Mouse (Mus musculus) liver, embryonic 16.5 days (tissue): ENCODE results near the gene Dmrt3. TPM values are rescaled to one million over a fixed set of nuclear protein-coding genes. Genes with fewer than 3 reads are reported as not detected.

Experiments used
- ATAC-seq: fragments of 200-750 bp; cut with Nextera tagmentation; 2 replicates; pipeline ENCODE4 v1.8.0; 2017; ENCODE audit warnings: low read depth, mild to moderate bottlenecking, moderate number of reproducible peaks, moderate library complexity
- H3K27ac ChIP-seq: fragments of 300-500 bp; sonication (generic); 2 replicates; pipeline ENCODE4 v1.5.1; 2014; ENCODE audit warnings: mild to moderate bottlenecking, low read length
- H3K27me3 ChIP-seq: fragments of 300-500 bp; sonication (generic); 2 replicates; pipeline ENCODE4 v1.6.1; 2014; ENCODE audit warnings: low read depth, low read length, mixed read lengths; ENCODE audit not compliant: control insufficient read depth, insufficient read depth
- H3K36me3 ChIP-seq: fragments of 300-500 bp; sonication (generic); 2 replicates; pipeline ENCODE4 v1.6.1; 2014; ENCODE audit warnings: mild to moderate bottlenecking; ENCODE audit not compliant: control insufficient read depth, insufficient read depth
- H3K4me1 ChIP-seq: fragments of 300-500 bp; sonication (generic); 2 replicates; pipeline ENCODE4 v1.6.1; 2014; ENCODE audit warnings: low read depth, low read length, mixed read lengths; ENCODE audit not compliant: control insufficient read depth
- H3K4me2 ChIP-seq: fragments of 300-500 bp; sonication (generic); 2 replicates; pipeline ENCODE4 v1.6.1; 2014; ENCODE audit warnings: low read depth, low read length, mixed read lengths
- H3K4me3 ChIP-seq: fragments of 300-500 bp; sonication (generic); 2 replicates; pipeline ENCODE4 v1.5.1; 2014; ENCODE audit warnings: low read depth, mild to moderate bottlenecking, low read length
- H3K9ac ChIP-seq: fragments of 300-500 bp; sonication (generic); 2 replicates; pipeline ENCODE4 v1.6.1; 2014; ENCODE audit warnings: low read depth, low read length
- H3K9me3 ChIP-seq: fragments of 300-500 bp; sonication (generic); replicated peaks from 2 replicates; pipeline ENCODE4 v1.6.1; 2016; ENCODE audit warnings: low read length; ENCODE audit not compliant: control insufficient read depth
- WGBS: fragments of 180-500 bp; shearing (Covaris S2); extraction: QIAGEN DNeasy Blood & Tissue Kit; methylation state at CpG from one replicate; pipeline ENCODE4 v1.1.7; 2014; ENCODE audit not compliant: insufficient replicate concordance; 5-methylcytosine and 5-hydroxymethylcytosine counted together
- polyA plus RNA-seq: library from polyadenylated mRNA; unstranded; fragments of >200 nt; fragmentation: Nextera tagmentation; extraction: Ambion mirVana; gene quantifications from 2 replicates; pipeline ENCODE4 v1.2.1, GENCODE M21; 2015

The Dmrt3 gene
- polyA plus RNA-seq = not detected in 2 replicates

- WGBS = under 1% methylated on average over 27 of the region's 29 CpGs
- Histone ChIP-seq H3K9ac (no peak within 1 kb of the TSS), H3K4me1 (peaks cover 2% of the 10 kb centered on the region; the same call in 1 of the 2 replicates), H3K27ac (no peak within 1 kb of the TSS), H3K4me3 (peak within 1 kb of the TSS; percentile 22; the same call in 1 of the 2 replicates), H3K9me3 (no peaks in the 10 kb centered on the region), H3K4me2 (peak within 1 kb of the TSS; percentile 29), H3K36me3 (no peaks in the 10 kb centered on the region), H3K27me3 (peaks cover 96% of the 10 kb centered on the region)
- no peak for ATAC-seq
These were observed at the start of gene Dmrt3 for GRCm38 (mm10) chr19:25610015-25610410. Gene Dmrt3, plus strand, starts transcription at chr19:25610301.

DNA sequence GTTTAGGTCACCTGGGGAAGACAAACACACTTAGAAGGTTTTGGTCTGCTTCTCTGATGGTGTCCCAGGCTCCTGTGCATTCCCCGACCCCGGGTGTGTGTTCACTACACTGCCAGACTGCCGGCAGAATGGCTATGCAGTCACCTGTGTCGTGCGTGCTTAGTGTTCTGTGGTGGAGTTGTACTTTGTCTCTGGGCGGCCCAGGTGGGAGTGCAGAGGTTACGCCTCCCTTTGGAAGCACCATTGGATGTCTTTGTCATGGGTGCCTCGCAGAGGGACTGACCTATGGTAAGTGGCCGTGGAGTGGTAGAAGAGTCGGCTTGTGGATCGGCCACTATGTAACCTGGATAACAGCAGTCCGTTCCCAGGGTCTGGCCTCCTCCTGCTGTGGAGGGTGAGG, 45.7 kb upstream of the Dmrt3 start:
- no peaks in the 10 kb centered on the region for H3K27me3 ChIP-seq
- WGBS = 60% methylated on average over 12 of the region's 12 CpGs
- H3K9me3 ChIP-seq = no peaks in the 10 kb centered on the region
- no peak overlapping the region for H3K9ac ChIP-seq
- H3K4me3 ChIP-seq = no peak overlapping the region
- no peak overlapping the region for H3K4me2 ChIP-seq
- no peak overlapping the region for H3K27ac ChIP-seq
- no peaks in the 10 kb centered on the region for H3K36me3 ChIP-seq
- no peaks in the 10 kb centered on the region for H3K4me1 ChIP-seq
- ATAC-seq = no peak

- ATAC-seq = no peak
- WGBS = 54% methylated on average over 7 of the region's 7 CpGs
- Histone ChIP-seq H3K9me3 (no peaks in the 10 kb centered on the region), H3K4me2 (no peak overlapping the region), H3K4me1 (no peaks in the 10 kb centered on the region), H3K27me3 (peaks cover 4% of the 10 kb centered on the region), H3K36me3 (no peaks in the 10 kb centered on the region), H3K27ac (no peak overlapping the region), H3K4me3 (no peak overlapping the region), H3K9ac (no peak overlapping the region)
These were observed 40.3 kb upstream of the Dmrt3 start for GRCm38 (mm10) chr19:25569778-25570177.

DNA sequence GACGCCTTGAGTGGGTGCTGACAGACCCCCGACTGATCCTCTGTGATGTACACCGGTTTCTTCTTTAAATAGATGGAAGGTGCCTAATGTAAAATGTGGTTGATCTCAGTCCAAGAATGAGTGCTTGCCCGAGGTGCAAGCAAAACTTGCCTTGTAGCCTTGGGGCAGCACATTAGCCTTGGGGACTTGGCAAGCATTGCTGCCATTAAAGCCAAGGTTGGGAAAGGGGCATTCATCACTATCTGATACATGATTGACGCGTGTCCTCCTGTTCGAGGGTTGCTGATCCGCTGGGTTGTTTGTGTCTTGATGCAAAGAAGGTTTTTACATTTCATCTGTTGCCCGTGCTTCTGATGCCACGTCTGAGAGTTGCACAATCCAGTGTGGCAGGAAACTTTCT, 35.7 kb upstream of the Dmrt3 start:
- 35% methylated on average over 10 of the region's 10 CpGs for WGBS

GRCm38 (mm10) chr19:25574981-25575814, 34.9 kb upstream of the Dmrt3 start:
- no peak overlapping the region for H3K27ac ChIP-seq
- H3K4me1 ChIP-seq = no peaks in the 10 kb centered on the region
- WGBS = 7% methylated on average over 17 of the region's 17 CpGs
- H3K27me3 ChIP-seq = peaks cover 4% of the 10 kb centered on the region
- H3K9me3 ChIP-seq = no peaks in the 10 kb centered on the region
- no peaks in the 10 kb centered on the region for H3K36me3 ChIP-seq
- H3K4me2 ChIP-seq = no peak overlapping the region
- ATAC-seq = no peak
- H3K9ac ChIP-seq = no peak overlapping the region
- no peak overlapping the region for H3K4me3 ChIP-seq

More for the DNA sequence above, 35.7 kb upstream of the Dmrt3 start:
- Histone ChIP-seq H3K4me3 (no peak overlapping the region), H3K9me3 (no peaks in the 10 kb centered on the region), H3K9ac (no peak overlapping the region), H3K27me3 (peaks cover 4% of the 10 kb centered on the region), H3K36me3 (no peaks in the 10 kb centered on the region), H3K4me2 (no peak overlapping the region), H3K4me1 (no peaks in the 10 kb centered on the region), H3K27ac (no peak overlapping the region)
- no peak for ATAC-seq

DNA sequence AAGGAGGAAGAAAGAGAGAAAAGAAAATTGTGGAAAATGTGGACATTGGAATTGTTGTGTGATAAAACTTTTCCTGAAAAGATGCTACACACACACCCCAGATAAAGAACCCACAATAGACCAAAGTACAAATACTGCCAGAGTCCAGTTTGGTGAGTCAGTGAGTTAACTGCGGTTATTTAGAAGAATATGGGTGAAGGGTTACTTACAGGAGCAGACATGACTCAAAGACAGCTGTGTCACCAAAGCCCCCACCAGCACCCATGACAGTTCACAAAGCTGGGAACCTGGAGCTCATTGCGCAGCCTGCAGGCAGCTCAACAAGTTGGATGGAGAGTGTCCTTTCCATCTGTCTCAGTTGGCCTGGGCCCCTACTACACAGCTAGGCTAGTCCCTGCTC, 31.7 kb upstream of the Dmrt3 start:
- Histone ChIP-seq H3K27ac (no peak overlapping the region), H3K27me3 (peaks cover 4% of the 10 kb centered on the region), H3K36me3 (no peaks in the 10 kb centered on the region), H3K4me3 (no peak overlapping the region), H3K9ac (no peak overlapping the region), H3K4me1 (no peaks in the 10 kb centered on the region), H3K4me2 (no peak overlapping the region), H3K9me3 (no peaks in the 10 kb centered on the region)
- no peak for ATAC-seq
- 73% methylated on average over 2 of the region's 2 CpGs for WGBS

- no peak overlapping the region for H3K4me2 ChIP-seq
- no peak for ATAC-seq
- H3K36me3 ChIP-seq = no peaks in the 10 kb centered on the region
- no peak overlapping the region for H3K4me3 ChIP-seq
- H3K9me3 ChIP-seq = no peaks in the 10 kb centered on the region
- peaks cover 2% of the 10 kb centered on the region for H3K27me3 ChIP-seq
- 63% methylated on average over 2 of the region's 2 CpGs for whole genome bisulfite sequencing
- H3K9ac ChIP-seq = no peak overlapping the region
- H3K27ac ChIP-seq = no peak overlapping the region
- no peaks in the 10 kb centered on the region for H3K4me1 ChIP-seq
These were observed 30.7 kb upstream of the Dmrt3 start for GRCm38 (mm10) chr19:25579440-25579839.

GRCm38 (mm10) chr19:25597717-25598232, 12.3 kb upstream of the Dmrt3 start:
- Histone ChIP-seq H3K36me3 (no peaks in the 10 kb centered on the region), H3K4me1 (no peaks in the 10 kb centered on the region), H3K4me2 (no peak overlapping the region), H3K27ac (no peak overlapping the region), H3K9me3 (no peaks in the 10 kb centered on the region), H3K9ac (no peak overlapping the region), H3K4me3 (no peak overlapping the region), H3K27me3 (peaks cover 42% of the 10 kb centered on the region)
- WGBS = 44% methylated on average over 3 of the region's 3 CpGs
- ATAC-seq = no peak

GRCm38 (mm10) chr19:25598626-25599025, 11.5 kb upstream of the Dmrt3 start:
- Histone ChIP-seq H3K36me3 (no peaks in the 10 kb centered on the region), H3K4me3 (no peak overlapping the region)
- ATAC-seq = no peak

More at GRCm38 (mm10) chr19:25598626-25599025, 11.5 kb upstream of the Dmrt3 start:
- no peak overlapping the region for H3K4me2 ChIP-seq
- no peaks in the 10 kb centered on the region for H3K9me3 ChIP-seq
- H3K4me1 ChIP-seq = no peaks in the 10 kb centered on the region
- H3K27me3 ChIP-seq = peaks cover 49% of the 10 kb centered on the region
- WGBS = 12% methylated on average over 4 of the region's 4 CpGs
- no peak overlapping the region for H3K9ac ChIP-seq
- H3K27ac ChIP-seq = no peak overlapping the region
